Mouse (Mus musculus) liver, embryonic 15.5 days (tissue): Measurements from ENCODE around the gene Bola1. TPM values are rescaled to one million over a fixed set of nuclear protein-coding genes. Genes with fewer than 3 reads are reported as not detected.
"Not testable (repeated sequence)": the region's sequence is repeated elsewhere in the genome, so short reads cannot be mapped to it uniquely, and the experiment has no call there.

Experiments used
- ATAC-seq: fragments of 200-750 bp; cut with Nextera tagmentation; 2 replicates; pipeline ENCODE4 v1.8.0; 2017; ENCODE audit warnings: moderate number of reproducible peaks, mild to moderate bottlenecking, moderate library complexity; ENCODE audit not compliant: insufficient read depth
- H3K27ac ChIP-seq: fragments of 300-500 bp; sonication (generic); replicated peaks from 2 replicates; pipeline ENCODE4 v1.5.1; 2015; ENCODE audit warnings: mild to moderate bottlenecking, inconsistent platforms
- H3K27me3 ChIP-seq: fragments of 300-500 bp; sonication (generic); 2 replicates; pipeline ENCODE4 v1.6.1; 2015; ENCODE audit warnings: mild to moderate bottlenecking, inconsistent platforms
- H3K36me3 ChIP-seq: fragments of 300-500 bp; sonication (generic); replicated peaks from 2 replicates; pipeline ENCODE4 v1.6.1; 2015; ENCODE audit warnings: moderate library complexity, mild to moderate bottlenecking, inconsistent platforms
- H3K4me1 ChIP-seq: fragments of 300-500 bp; sonication (generic); replicated peaks from 2 replicates; pipeline ENCODE4 v1.6.1; 2015; ENCODE audit warnings: inconsistent platforms
- H3K4me2 ChIP-seq: fragments of 300-500 bp; sonication (generic); 2 replicates; pipeline ENCODE4 v1.6.1; 2015; ENCODE audit warnings: moderate library complexity, mild to moderate bottlenecking, inconsistent platforms
- H3K4me3 ChIP-seq: fragments of 300-500 bp; sonication (generic); replicated peaks from 2 replicates; pipeline ENCODE4 v1.5.1; 2015; ENCODE audit warnings: mild to moderate bottlenecking, inconsistent platforms
- H3K9ac ChIP-seq: fragments of 300-500 bp; sonication (generic); 2 replicates; pipeline ENCODE4 v1.6.1; 2015; ENCODE audit warnings: moderate library complexity, mild to moderate bottlenecking, inconsistent platforms
- H3K9me3 ChIP-seq: fragments of 300-500 bp; sonication (generic); replicated peaks from 2 replicates; pipeline ENCODE4 v1.6.1; 2016; ENCODE audit warnings: inconsistent platforms
- WGBS: fragments of 180-500 bp; shearing (Covaris S2); methylation state at CpG from one replicate; pipeline ENCODE4 v1.1.7; 2015; ENCODE audit warnings: mixed read lengths; ENCODE audit not compliant: insufficient replicate concordance; 5-methylcytosine and 5-hydroxymethylcytosine counted together
- polyA plus RNA-seq: library from polyadenylated mRNA; unstranded; fragments of >200 nt; fragmentation: Nextera tagmentation; extraction: Ambion mirVana; gene quantifications from 2 replicates; pipeline ENCODE4 v1.2.1, GENCODE M21; 2015

Bola1 gene
- polyA plus RNA-seq, 1 experiment from 2014 or later: 34.6 TPM

DNA sequence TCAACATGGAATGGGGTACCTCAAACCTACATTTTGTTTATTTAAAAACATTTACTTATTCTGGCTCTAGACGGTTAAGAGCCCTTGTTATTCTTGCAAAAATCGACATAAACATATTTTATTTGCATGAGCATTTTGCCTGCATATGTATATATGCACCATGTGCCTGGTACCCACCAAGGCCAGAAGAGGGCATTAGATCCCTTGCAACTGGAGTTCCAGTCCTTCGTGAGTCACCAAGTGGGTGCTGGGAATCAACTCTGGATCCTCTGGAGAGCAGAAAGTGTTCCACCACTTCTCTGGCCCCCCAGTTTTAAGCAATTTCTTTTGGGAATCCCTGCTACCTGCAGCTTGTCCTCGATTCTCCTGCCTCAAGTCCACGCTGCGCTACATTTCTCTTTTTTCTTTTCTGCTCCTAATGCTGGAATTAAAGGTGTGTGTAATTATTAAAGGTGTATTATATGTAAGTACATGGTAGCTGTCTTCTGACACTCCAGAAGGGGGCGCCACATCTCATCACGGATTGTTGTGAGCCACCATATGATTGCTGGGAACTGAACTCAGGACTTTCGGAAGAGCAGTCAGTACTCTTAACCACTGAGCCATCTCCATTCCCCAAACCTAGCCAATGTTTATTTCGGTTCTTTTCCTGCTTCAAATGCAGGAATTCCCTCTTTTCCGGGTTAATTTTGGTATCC is 23.7 kb downstream of the Bola1 start:
- Histone ChIP-seq H3K4me2 (peak overlapping the region; percentile 99; the same call in 1 of the 2 replicates), H3K4me3 (no peak overlapping the region), H3K9ac (no peak overlapping the region), H3K27me3 (peaks cover 19% of the 10 kb centered on the region), H3K36me3 (no peaks in the 10 kb centered on the region), H3K4me1 (peaks cover 31% of the 10 kb centered on the region), H3K27ac (no peak overlapping the region), H3K9me3 (no peaks in the 10 kb centered on the region)
- no peak for ATAC-seq
- WGBS: 86% methylated on average over 11 of the region's 11 CpGs

DNA sequence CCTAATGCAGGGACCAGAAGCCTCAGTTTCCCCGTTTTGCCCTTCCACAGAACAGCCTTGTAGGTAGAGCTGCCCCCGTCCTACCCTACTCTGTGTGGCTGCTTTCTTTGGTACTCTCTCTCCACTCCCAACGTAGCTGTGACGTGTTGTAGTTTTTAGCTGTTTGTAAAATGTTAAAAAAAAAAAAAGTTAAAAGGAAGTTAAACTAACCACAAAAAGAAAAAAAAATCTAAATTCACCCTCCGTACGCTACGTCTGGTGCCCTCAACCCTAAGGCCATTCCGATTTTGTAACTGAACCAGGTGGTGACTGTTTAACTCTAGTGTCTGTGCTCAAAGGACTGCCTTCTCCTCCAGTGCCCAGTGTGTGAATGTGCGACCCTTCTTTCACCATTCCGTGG is 24.5 kb downstream of the Bola1 start:
- Histone ChIP-seq H3K27me3 (peaks cover 19% of the 10 kb centered on the region), H3K4me3 (no peak overlapping the region), H3K9ac (no peak overlapping the region), H3K27ac (no peak overlapping the region), H3K4me2 (no peak overlapping the region), H3K9me3 (no peaks in the 10 kb centered on the region), H3K36me3 (no peaks in the 10 kb centered on the region), H3K4me1 (peaks cover 31% of the 10 kb centered on the region)
- WGBS: 55% methylated on average over 10 of the region's 10 CpGs
- ATAC-seq: no peak

DNA sequence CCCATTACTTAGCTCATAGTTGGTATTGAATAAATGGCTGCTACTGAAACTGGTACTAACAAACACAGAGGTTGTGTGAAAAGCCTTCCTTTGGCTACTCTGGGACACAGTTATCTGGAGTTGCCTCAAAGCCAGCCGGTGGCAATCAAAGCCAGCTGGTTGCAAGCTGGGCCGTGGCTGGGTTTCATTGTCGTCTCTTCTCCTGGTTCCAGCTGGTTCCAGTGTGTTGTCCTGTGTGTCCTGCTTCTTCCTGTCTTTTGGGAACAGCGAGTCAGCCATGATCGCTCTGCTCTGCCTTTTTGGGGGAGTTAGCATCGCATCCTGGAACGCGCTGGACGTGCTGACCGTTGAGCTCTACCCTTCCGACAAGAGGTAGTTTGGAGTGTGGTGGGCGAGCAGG is 26.5 kb downstream of the Bola1 start:
- peaks cover 19% of the 10 kb centered on the region for H3K27me3 ChIP-seq
- no peak for ATAC-seq
- 61% methylated on average over 12 of the region's 12 CpGs for WGBS
- no peak overlapping the region for H3K27ac ChIP-seq
- H3K9me3 ChIP-seq: no peaks in the 10 kb centered on the region
- H3K9ac ChIP-seq: no peak overlapping the region
- H3K36me3 ChIP-seq: no peaks in the 10 kb centered on the region
- no peak overlapping the region for H3K4me2 ChIP-seq
- no peak overlapping the region for H3K4me3 ChIP-seq
- peaks cover 20% of the 10 kb centered on the region for H3K4me1 ChIP-seq

DNA sequence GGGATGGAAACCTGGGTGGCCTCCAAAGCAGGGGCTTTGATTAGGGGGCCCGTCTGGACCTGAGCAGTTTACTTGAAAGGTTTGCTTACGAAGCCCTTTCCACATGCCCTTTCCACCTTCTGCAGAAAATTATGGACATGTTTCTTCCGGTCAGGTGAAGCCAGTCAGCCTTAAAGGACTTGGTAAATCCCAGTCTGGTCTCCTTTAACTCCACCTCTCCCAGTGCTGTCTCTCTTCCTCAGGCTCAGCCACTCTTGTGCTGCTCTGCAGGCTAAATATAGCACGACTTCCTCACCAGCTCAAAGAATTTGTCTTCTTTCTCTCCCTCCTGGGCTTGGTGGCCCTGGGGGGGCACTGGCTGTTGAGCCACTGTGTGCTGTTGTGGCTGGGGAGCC is 37.1 kb downstream of the Bola1 start:
- Histone ChIP-seq H3K4me3 (no peak overlapping the region), H3K27me3 (peaks cover 51% of the 10 kb centered on the region), H3K9me3 (no peaks in the 10 kb centered on the region), H3K36me3 (peaks cover 15% of the 10 kb centered on the region), H3K9ac (no peak overlapping the region), H3K4me2 (no peak overlapping the region), H3K27ac (no peak overlapping the region), H3K4me1 (peaks cover 12% of the 10 kb centered on the region)
- WGBS: 23% methylated on average over 4 of the region's 4 CpGs
- no peak for ATAC-seq

DNA sequence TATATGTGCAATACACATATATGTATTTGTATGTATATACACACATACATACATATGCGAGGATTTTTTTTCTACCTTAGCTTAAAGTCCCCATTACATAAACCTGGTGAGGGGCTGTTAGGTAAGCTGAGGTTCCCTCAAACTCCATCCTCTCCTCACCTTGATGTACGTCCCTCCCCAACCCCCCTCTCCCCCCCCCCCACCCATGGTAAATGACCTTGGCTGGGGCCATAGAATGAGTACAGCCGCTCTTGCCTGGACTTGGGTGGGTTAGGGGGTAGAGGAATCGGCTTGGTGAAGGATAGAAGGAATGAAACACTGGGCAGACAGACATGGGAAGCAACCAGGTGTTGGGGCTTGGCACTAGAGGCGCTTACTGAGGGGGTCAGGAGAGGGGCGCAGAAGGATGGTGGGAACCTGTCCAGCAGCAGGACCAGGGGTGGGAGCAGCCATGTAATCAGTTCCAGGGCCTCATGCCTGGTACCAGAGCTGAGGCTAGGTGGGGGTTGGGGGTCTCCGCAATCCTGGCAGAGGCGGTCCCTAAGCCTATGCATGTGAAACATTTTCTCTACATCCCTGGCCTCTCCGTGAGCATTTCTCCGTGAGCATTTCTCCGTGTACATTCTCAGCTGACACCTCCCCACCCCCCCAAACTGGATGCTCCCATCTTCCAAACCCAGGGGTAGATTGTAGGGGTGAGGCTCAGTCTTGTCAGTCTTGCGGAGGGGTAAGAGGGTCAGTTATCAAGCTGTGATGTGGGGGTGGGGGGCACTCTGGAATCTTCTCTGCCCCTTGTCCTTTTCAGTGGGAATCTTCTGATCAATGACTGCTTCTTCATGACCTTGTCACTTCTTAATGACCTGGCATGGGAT is 37.8 kb downstream of the Bola1 start:
- H3K9ac ChIP-seq: no peak overlapping the region

DNA sequence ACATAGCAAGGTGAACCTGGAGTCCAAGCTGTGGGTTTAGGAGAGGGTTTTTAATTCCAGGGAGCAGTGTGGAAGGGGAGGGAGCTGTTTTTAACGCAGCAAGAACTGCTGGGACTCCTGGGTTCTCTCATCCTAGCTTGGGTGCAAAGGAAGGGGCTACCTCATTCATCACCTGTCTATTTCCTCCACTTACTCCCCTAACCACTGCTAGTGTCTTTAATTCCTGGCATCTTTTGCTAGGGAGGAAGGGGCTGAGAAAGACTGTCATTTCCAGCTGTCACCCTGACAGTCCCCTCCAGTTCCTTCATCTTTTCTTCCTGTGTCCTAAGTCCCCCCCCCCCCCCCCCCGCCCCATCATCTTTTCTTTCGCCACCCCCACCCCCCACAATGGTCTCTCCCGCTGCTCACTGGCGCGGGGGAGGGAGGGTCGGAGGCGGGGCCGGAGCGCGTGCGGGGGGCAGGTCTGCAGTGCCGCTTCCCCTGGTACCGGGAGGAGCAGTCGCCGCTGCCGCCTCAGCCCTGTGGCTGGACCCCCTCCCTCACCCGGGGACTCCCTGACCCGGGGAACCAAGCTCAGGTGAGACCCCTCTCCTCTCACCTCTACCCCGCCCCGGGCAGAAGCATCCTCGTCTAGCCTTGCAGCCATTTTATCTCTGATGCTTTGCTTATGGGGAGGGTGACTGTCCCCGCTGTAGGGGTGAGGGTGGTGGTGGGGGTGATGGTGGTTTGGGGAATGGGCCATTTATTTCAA is 38.6 kb downstream of the Bola1 start, which contains the start of gene Sv2a:
Sv2a (plus strand) TSS at position 425 of the 751 bp plus-strand sequence.
- peaks cover 46% of the 10 kb centered on the region for H3K27me3 ChIP-seq
- no peak for ATAC-seq
- H3K36me3 ChIP-seq: peaks cover 28% of the 10 kb centered on the region
- H3K9ac ChIP-seq: no peak within 1 kb of the TSS
- no peak within 1 kb of the TSS for H3K27ac ChIP-seq
- H3K9me3 ChIP-seq: no peaks in the 10 kb centered on the region
- H3K4me1 ChIP-seq: peaks cover 14% of the 10 kb centered on the region
- 1% methylated on average over 22 of the region's 23 CpGs for WGBS
- peak within 1 kb of the TSS; percentile 67 for H3K4me2 ChIP-seq
- H3K4me3 ChIP-seq: peak within 1 kb of the TSS; percentile 45

More for the DNA sequence above, 37.8 kb downstream of the Bola1 start:
- Histone ChIP-seq H3K4me1 (peaks cover 12% of the 10 kb centered on the region), H3K4me2 (peak overlapping the region; percentile 67), H3K4me3 (no peak overlapping the region), H3K36me3 (peaks cover 19% of the 10 kb centered on the region), H3K9me3 (no peaks in the 10 kb centered on the region), H3K27me3 (peaks cover 48% of the 10 kb centered on the region), H3K27ac (no peak overlapping the region)
- ATAC-seq: no peak
- WGBS: 44% methylated on average over 12 of the region's 12 CpGs

DNA sequence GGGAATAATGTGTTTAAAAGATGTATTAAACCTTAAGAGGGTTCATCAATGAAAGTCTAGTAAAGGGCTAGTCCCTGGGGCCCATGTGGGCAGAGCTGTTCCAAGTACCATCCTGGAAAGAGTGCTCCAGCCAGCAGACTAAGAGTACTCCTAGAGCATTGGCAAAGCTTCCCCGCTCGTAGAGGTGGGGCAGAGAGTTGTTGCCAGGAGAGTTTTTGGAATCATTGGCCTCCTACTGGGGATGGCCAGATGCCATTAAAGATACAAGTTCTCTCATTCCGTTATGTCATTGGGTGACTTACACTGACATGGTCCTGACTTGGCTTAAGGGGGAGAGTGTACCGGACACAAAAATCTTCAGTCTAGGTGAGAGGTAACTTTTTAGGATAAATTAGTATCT is 40.0 kb downstream of the Bola1 start:
- Histone ChIP-seq H3K4me1 (peaks cover 22% of the 10 kb centered on the region), H3K9ac (no peak overlapping the region), H3K27ac (no peak overlapping the region), H3K36me3 (peaks cover 41% of the 10 kb centered on the region), H3K27me3 (peaks cover 40% of the 10 kb centered on the region), H3K4me3 (no peak overlapping the region), H3K9me3 (no peaks in the 10 kb centered on the region), H3K4me2 (no peak overlapping the region)
- WGBS: 74% methylated on average over 4 of the region's 4 CpGs
- no peak for ATAC-seq

DNA sequence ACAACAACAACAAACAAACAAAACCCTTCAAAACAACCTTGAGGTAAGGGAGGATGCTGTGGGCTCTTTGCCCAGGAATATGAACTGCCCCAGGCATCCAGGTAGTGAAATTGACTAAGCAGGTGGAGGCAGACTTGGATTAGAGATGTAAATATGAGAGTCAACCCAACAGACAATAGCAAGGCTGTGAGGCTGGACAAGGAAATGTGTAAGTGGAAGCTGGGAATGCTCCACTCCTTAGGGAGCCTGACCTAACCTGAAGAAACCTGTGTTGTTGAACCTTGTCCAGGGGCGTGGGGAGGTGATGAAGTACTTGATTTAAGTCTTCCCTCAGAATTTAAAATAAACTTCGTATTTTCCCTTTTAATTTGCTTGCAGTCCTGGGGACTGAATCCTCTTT is 40.6 kb downstream of the Bola1 start:
- no peak for ATAC-seq
- WGBS: 67% methylated on average over 2 of the region's 2 CpGs
- no peak overlapping the region for H3K4me3 ChIP-seq

DNA sequence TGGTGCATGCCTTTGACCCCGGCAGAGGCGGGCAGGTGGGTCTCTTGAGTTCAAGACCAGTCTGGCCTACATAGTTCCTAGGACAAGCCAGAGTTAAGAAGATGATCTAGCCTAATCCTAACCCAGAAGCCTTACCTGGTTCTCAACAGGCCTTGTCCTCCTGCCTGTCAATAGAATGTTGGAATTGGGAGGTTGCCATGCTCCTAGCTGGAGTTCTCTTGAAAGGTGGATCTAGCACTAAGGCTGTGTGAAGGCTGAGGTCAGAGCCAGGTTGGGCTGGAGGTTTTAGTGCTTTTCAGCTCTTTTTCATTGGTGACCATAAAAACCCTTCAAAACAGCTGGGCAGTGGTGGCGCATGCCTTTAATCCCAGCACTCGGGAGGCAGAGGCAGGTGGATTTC is 41.1 kb downstream of the Bola1 start:
- Histone ChIP-seq H3K4me3 (no peak overlapping the region), H3K4me2 (no peak overlapping the region), H3K9ac (no peak overlapping the region), H3K4me1 (peaks cover 33% of the 10 kb centered on the region), H3K27ac (no peak overlapping the region), H3K36me3 (peaks cover 49% of the 10 kb centered on the region), H3K27me3 (peaks cover 29% of the 10 kb centered on the region), H3K9me3 (no peaks in the 10 kb centered on the region)
- ATAC-seq: no peak
- 78% methylated on average over 4 of the region's 4 CpGs for WGBS

More for the DNA sequence above, 40.6 kb downstream of the Bola1 start:
- H3K27ac ChIP-seq: no peak overlapping the region
- H3K27me3 ChIP-seq: peaks cover 34% of the 10 kb centered on the region
- H3K4me1 ChIP-seq: peaks cover 29% of the 10 kb centered on the region
- H3K9ac ChIP-seq: no peak overlapping the region
- peaks cover 48% of the 10 kb centered on the region for H3K36me3 ChIP-seq
- no peaks in the 10 kb centered on the region for H3K9me3 ChIP-seq
- H3K4me2 ChIP-seq: no peak overlapping the region

DNA sequence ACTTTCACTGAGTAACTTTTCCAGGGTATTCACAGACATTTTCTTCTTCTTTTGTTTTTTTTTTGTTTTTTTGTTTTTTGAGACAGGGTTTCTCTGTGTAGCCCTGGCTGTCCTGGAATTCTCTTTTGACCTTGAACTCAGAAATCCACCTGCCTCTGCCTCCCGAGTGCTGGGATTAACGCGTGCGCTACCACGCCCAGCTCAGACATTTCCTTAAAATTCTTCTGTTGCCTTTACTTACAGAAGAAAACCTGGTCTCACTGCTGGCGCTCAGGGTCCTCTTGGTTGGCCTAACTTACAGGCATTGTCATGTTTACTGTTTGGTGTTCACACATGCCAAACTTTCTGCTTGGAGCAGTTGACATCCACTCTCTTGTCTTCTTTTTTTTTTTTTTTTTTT is 44.3 kb downstream of the Bola1 start:
- no peak overlapping the region for H3K4me2 ChIP-seq
- ATAC-seq: no peak
- peaks cover 52% of the 10 kb centered on the region for H3K36me3 ChIP-seq

DNA sequence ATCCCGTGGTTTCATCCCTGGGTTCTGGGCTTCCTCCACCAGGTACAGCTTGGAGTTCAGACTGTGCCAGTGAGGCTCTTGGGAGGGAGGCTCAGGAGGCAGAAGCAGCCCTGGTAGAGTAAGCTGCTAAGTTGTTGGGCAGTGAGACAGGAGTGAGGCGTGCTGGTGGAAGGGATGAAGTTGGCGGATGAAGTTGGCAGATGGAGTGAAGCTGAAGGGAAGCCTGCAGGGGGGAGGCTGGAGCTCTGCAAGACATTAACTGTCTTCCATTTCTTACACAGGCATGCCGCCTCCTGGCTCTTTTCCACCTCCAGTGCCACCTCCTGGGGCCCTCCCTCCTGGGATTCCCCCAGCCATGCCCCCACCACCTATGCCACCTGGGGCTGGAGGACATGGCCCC is 45.5 kb downstream of the Bola1 start:
- H3K9ac ChIP-seq, ATAC-seq, H3K27me3 ChIP-seq, H3K9me3 ChIP-seq, H3K27ac ChIP-seq: not testable (repeated sequence)
- 85% methylated on average over 4 of the region's 4 CpGs for WGBS
- Histone ChIP-seq H3K4me2 (peak overlapping the region; percentile 90; the same call in 1 of the 2 replicates), H3K4me1 (peaks cover 47% of the 10 kb centered on the region), H3K4me3 (peak overlapping the region; percentile 17), H3K36me3 (peaks cover 56% of the 10 kb centered on the region)

More for the DNA sequence above, 44.3 kb downstream of the Bola1 start:
- H3K9me3 ChIP-seq: no peaks in the 10 kb centered on the region
- no peak overlapping the region for H3K9ac ChIP-seq
- no peak overlapping the region for H3K27ac ChIP-seq
- H3K4me3 ChIP-seq: no peak overlapping the region
- H3K4me1 ChIP-seq: peaks cover 43% of the 10 kb centered on the region
- WGBS: 85% methylated on average over 6 of the region's 6 CpGs
- H3K27me3 ChIP-seq: no peaks in the 10 kb centered on the region
